Mouse (Mus musculus): ENCODE measurements at regions not wholly inside any gene's neighbourhood (a gene's known extent, or its start where the extent isn't known, plus 50 kb on each side); places are given as distances from the start of the nearest gene placed in this dataset.
A peak's percentile ranks its signal among the peaks of the same experiment; 100 is the strongest.
"Not testable (repeated sequence)": the region's sequence is repeated elsewhere in the genome, so short reads cannot be mapped to it uniquely, and the experiment has no call there.

DNA sequence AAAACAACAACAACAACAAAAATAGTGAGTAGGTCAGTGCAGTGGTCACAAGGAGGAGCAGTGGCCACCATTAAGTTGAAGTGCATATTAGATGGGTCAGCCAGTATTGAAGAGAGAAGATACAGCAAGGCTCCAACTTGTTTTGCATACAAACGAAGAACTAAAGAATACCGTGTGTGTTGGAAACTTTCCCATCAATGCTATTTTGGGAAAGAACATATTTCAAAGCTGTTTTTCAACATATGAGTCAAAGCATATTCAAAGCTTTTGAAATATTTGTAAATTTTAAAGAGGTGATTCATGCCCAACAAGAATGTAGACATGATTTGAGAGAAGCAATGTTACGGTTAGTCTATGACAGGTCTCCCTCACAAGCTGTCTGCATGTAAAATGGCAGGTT lies 157.9 kb upstream of the Fer start:
- no peak for DNase-seq (ENCODE audit: low read depth)

DNA sequence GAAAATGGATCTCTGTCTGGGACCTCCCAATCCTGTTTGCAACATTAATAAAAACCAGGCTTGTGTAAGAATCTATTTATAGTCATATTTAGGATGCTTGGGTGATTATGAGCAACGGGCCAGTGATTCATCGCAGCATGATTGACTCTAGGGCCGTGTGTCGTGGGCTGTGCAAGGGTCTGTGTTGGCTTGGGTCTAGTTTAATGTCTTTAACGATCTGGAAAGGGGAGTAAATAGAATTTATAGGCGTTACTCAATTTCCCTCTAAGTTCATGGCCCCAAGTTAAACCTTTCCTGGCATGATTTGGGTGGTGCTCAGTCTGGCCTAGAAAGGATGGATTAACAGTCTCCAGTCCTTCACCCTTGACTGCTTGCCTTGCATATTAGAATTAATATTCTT lies 149.9 kb upstream of the Fer start:
- peak; percentile 64 for DNase-seq (ENCODE audit: low read depth)

DNA sequence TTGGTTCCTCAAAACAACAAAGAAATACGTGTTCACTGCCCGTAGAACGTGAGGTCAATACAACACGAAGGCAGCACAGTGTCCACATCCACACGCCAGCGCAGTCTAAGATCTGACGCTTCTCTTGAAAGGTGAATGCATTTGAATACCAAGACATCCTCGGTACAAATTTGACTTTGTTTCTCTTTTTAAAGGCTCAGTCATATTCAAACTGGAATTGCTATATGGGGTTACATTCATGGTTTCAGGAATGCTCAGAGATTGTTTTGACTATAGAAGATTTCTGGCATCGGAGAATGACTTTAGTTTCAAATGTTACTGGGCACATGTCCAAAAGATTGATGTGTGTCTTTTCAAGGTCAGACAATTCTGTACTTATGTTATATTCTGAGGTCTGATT lies 147.2 kb upstream of the Fer start:
- DNase-seq (ENCODE audit: low read depth): no peak

DNA sequence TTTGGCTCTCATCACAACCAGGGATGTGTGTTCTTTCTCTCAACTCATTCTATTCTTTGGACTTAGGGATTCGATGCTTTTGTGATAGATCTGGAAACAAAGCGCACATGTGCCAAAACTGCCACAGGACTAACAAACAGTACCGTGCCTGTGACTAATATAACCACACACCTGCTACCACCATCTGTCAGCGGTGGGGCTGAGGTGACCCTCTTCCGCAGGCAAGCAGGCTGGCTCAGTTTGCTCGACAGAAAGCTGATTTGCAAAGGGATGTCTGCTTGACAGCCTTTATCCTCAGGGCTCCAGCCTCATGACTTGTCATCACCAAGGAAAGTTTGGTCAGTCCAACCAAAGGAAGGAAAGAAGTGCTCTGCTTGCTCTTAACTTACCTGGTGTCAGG lies 146.7 kb upstream of the Fer start:
- no peak for DNase-seq (ENCODE audit: low read depth)

DNA sequence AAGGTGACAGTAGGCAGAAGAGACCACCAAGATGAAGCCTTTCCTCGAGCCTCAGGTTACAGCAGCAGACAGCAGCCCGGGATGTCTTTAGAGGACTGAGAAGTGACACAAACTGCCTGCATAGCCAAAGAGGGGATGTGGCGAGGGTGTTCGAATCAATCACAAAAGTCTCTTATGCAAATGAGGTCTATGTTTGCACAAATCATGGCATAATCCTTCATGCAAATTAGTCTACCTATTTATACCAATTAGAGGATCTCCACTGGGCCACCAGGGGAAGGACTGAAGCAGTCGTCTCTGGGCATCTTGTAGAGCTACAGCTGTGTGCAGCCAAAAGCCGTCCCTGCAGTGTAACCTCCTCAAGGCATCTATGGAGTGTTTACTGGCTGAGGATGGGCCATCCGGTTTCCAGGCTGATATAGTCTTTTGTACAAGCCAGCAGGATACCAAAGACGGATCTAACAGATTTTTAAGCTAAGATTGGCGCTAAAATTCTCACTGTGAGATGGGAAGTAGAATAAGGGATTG lies 145.7 kb upstream of the Fer start:
- no peak for DNase-seq (ENCODE audit: low read depth)

DNA sequence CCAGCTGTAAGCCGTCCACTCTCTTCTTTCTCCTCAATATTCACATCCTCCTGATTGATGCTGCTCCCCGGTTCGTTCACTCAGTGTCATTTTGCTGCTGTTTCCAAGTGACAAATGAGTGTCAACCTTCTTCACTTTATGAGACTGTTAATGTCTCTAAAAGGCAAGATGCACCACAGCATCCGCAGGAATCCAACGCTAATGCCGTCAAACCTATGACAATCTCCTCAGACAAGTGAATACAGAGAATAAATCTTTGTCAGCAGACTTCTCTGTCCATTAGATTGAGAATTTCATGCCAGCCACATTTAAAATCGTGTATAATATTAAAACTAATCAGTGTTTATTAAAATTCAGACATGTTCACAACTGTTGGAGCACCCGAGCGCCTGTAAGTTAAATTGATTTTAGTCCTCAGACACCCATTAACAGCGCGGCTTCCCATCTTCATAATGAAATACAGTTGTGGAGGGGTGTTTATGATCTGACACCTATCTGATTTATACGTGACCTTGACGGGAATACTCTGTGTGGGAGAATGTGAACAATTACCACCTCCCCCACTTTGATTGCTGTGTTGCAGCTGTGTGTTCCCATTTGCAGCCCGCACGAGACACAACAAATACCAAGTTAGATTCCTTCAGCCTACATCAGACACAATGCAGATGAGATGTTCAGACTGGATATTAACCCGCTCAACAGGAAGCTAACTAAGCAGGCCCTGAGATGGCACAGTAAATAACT lies 143.7 kb upstream of the Fer start:
- DNase-seq (ENCODE audit: low read depth): no peak

DNA sequence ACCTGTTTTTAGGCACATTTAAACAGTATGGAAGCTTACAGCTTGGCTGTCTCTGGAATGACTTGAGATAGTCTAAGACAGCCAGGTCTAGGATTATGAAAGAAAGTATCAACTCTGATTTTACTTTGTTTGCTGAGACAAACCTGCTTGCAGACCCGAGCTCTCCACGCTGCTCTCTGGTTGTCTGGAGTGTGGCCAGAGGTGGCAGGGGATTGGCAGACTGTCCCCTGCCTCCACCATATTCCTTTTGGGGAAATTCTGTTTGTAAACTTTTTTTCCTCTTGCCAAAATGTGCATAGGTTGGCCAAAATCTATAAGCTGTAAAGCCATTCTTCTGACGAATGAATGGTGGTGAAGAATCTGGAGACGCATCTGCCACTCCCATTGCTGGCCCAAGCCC lies 143.1 kb upstream of the Fer start:
- no peak for DNase-seq (ENCODE audit: low read depth)

DNA sequence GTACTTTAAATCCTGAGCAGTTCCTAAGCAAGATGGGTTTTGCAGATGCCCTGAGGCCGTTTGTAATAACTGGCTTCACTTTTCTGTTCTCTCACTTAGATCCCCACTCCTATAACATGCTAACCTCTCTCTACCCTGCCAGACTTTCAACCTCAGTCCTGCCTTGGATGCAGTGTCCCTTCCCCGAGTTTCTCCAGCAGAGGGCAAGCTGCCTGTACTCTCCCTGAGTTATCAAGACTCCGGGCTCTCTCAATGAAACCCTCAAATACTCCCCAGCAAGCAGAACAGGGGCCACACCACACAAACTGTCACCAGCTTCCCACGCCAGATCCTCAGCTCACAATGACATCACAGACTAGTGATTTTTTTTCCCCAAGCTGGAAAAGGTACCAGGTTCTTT lies 142.0 kb upstream of the Fer start:
- DNase-seq (ENCODE audit: low read depth): no peak

DNA sequence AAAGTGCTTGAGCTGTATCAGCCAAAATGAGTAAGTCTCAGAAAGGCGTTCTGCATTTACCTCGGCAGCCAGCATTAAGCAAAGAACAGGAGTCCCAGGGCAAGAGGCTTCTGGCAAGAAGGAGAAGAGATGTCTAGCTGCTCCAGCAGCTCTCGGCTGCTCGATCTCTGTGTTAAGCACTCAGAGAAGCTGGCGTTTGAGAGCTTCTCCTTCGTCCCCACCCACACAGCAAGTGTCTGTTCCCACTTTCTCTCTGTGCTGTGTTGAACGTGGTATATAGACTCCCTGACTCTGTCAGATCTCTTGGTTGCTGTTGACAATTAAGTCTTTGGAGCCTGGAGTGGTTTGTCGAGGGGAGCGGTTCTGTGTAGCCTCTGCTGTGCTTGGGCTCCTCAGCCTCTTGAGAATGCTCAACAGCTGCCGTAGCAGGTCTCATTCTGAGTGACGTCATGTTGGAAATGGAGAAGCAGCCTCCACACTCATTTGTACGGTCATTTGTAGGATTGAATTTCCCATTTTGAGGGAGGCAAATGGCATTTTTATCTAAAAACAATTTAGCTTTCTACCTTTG lies 140.3 kb upstream of the Fer start:
- no peak for DNase-seq (ENCODE audit: low read depth)

DNA sequence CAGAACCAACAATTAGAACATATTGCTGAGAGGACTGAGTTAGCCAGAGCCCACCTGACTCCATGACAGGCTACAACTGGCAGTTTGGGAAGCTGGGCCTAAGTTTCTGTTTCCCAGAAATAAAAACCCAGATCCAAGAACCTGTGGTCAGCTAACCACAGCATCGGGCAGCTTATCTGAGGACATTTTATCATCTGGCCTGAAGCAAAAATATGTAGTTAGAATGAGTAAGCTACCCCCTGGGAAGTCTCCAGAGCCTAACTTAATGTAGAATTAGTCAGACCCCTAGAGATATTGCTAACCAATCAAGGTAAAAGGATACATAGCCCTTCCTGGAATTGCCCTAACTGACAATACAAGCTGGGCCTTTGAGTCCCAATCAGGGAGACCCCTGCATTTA lies 124.7 kb upstream of the Fer start:
- peak; percentile 48 for DNase-seq (ENCODE audit: low read depth)

DNA sequence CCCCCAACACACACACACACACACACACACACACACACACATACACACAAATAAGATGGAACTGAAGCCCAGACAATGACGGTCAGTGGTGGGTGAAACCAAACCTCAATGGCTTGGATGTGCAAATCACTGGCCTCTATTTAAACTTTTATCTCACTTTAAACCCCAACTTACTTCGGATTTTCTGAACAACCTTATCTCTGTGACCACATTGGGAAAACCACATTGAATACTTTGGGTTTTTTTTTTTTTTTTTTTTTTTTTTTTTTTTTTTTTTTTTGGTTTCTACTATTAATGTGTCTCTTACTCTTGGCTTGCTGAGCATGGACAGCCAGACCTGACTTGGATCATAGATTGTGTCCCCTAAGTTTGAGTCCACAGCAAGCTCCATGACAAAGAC lies 123.2 kb upstream of the Fer start:
- no peak for DNase-seq (ENCODE audit: low read depth)

DNA sequence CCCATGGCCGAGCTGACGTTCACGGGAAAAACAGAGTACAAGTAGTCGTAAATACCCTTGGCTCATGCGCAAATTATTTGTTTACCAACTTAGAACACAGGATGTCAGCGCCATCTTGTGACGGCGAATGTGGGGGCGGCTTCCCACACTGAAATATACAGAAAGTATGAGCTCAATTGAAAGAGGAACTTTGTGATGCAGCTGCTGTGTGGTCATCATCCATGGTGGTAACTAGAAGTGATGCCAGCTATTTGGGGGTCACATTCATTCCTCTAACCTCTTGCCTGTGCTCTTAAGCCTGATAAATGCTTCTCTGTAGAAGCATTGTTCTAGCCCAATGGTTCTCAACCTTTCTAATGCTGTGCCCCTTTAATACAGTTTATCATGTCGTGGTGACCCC lies 113.6 kb upstream of the Fer start:
- DNase-seq (ENCODE audit: low read depth): not testable (repeated sequence)

DNA sequence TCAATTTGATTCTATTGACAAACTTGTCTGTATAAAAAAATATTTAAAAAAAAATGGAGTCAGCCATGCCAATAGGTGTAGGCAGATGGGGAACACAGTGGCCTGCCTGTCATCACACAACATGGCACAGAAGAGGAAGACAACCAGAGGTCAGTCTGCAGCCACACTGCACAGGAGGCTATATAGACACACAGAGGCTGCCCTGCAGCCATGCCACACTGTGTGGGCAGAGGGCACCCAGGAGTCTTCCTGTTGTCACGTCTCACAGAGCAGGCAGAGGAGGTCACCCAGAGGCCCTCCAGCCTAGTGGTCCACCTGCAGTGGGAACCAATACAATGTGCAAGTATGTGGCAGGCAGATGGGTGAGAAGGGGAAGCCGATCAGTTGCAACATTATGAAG lies 108.5 kb upstream of the Fer start:
- DNase-seq (ENCODE audit: low read depth): no peak

DNA sequence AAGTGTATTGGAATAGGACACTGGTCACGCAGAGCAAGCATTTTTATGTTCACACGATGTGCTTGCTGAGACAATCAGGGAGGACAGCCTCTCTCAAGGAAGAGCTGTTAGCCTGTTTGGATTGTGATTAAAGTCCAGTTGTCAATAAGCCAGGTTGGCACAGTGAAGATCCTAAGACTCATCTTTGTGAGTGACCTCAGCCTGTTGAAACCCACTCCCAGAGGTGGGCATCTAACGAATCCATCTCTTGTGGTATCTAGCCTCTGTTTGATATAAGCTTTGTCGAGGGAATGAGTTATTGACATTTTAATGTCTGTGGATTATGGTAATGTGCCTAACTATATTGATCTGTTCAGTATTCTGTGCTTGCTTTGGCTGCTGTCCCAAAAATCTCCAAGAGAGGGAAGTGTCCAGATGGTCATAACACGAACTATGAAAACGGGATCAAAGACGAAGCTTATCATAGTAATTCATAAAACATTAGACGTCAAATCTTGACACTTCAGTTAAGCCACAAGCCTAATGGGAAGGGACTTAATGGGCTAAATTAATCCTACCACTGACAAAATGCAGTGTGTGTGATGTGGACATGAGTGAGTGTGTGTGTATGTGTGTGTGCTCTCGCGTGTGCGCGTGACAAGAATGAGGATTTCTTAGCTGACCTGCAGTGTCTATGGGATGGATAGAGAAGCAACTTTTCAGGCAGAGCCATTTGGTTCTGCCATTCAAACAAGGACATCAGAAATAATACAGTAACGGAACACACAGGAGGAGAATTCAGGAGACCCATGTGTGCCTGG lies 104.8 kb upstream of the Fer start:
- no peak for DNase-seq (ENCODE audit: low read depth)

DNA sequence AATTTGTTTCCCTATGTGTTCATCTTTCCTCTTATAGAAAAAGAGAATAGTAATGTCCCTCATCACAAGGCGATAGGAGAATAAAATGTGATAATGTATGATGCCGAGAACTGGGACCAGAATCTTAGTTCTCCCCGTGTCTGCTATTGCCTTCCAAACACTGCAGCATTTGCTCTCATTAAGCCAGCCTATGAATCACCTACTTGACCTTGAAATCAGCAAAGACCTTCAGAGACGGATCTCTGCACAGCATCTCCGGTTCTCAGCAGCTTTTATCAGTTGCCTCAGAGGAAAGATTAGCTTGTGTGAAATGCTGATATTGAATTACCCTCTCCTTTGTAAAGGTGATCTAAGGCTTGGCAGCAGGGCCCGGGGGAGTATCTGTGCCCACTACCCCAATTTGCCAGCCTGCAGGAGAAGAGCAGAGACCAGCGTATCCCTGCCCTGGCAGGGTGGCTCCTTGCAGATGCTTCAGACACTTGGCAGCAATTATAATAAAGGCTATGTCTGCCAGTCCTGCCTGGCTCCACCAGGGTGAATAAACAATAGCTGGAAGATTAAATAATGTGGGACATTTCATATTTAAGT lies 104.0 kb upstream of the Fer start:
- DNase-seq (ENCODE audit: low read depth): no peak

DNA sequence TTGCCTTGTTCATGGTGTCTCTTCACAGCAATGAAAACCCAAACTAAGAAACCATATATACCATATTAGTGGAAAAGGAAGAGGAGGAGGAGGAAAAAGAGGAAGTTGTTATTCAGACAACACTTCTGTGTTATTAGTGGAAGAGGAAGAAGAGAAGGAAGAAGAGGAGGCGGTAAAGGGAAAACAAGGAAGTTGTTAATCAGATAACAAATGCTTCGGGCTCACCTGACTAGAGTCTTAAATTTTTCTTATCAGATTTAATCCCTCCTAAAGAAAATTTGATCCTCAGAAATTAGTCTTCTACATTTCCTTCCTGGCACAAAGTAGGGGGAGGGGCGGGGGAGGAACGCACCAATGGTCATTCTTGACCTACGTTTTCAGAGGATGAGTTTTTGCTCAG lies 101.8 kb upstream of the Fer start:
- DNase-seq (ENCODE audit: low read depth): no peak

DNA sequence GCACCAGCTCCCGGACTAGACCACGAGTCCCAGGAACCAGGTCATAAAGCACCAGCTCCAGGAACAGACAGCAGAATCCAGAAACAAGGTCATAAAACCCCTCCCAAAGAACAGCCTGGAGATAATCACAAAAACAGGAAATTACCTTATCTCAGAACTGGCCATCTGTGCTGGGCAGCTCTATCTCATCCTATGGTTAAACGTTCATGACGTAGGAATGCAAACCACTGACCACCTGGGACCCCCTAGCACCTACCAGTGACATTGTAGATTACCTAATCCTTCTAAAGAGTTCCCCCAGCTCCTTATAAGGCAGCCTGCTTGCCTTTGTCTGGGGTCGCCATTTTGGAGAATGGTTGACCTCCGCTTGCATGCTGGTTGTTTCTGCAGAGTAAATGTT lies 91.8 kb upstream of the Fer start:
- no peak for DNase-seq (ENCODE audit: low read depth)

DNA sequence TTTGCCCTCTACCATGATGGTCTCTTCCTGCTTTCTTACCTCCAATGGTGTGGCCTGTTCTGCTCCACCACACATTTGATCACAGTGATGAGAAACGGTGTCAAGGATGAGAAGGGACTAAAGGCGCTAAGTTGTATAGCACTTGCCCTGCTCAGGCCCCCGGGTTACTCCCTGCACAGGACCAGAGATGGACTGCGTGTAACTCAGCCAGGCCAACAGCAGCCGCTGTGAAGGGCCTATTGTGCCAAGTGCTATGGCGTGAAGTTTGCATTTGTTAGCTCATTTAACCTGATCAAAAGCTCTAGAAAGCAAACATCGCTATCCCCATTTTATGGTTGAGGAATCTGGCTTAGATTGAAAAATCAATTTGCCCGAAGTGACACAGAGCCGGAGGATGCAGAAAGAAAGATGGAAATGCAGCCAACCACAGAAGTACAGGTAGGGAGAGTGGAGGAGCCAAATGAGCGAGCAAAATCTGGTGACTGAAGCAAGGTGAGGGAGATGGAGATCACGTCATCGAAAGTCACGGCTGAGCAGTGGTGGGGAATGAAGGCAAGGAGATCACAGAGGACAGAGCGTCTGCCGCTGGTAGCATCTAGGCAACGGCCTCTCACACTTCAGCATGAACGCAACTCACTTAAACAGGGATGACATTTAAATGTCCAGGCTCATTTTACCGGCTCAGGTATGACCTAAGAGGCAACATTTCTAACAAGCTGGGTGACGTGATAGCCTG lies 78.3 kb upstream of the Fer start:
- DNase-seq (ENCODE audit: low read depth): no peak

DNA sequence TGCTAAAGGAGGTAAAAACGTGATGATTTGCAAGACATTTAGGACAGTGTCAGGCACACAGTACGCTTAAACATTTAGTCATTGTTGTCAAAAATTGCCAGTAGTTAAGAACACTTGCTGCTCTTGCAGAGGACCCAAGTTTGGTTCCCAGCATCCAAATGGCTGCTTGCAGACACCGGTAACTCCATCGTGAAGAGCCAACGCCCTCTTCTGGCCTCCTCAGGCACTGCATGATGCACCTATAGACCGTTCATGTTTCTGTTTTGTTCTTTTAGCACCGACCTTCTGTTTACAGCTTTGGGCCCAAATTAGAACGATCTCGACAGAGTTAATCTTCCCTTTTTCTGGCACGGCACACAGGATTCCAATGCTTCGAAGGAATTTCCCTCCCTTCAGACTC lies 76.4 kb upstream of the Fer start:
- no peak for DNase-seq (ENCODE audit: low read depth)

DNA sequence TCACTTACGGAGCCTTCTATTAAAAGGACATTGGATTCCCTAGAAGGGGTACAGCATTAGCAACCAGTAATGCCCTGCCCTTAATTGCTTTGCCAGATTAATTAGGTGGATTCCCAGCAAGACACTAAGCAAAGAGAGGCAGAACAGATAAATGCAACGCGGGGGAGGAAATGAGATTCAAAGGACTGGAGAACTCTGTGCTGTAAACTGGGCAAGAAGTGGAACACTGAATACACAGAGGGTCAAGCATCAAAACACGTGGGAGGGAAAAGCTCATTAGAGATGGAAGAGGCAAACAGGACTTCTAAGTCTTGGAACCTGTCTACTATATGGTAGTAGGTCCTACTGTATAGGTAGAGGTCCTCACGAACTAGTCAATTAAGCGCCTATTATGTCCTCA lies 68.5 kb upstream of the Fer start:
- DNase-seq (ENCODE audit: low read depth): no peak

DNA sequence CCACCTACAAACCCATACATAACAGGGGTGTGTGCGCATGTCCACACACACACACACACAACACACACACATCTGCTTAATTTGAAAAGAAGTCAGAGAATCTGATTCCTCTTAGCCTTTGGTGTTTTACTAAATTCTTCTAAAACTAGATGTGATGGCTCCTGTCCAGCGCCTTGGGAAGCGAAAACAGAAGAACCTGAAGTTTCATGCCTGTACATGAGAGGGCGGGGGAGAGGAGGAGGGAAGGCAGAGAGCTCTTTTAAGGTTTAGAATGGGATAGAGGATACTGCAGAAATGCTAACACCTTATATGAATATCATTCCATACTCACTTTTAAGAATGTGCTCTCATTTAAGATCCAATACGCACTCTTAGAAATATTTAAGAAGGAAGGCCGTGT lies 64.5 kb upstream of the Fer start:
- DNase-seq (ENCODE audit: low read depth): no peak

DNA sequence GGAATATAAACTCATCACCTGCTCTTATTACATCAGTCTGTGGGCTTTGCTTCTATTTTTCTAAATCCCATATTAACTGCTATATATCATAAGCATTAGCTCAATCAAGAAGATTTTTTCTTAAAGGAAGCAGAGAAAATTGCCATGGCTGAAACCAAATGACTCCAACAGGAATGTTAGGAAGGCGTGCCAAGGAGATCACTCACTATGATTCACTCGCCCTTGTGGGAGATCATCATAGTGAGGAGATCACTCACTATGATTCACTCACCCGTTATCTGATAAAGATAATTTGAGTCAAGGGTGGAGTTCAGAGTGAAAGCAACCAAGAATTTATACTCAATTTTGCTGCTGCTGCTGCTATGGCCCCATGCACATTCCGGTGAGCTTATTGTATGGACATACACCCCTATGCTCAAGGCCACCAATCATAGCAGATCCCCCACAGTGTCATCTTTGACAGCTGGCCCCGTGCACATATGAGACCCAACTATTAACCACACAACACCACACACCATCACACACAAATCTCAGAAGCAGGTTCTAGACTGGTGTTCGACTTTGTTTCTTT lies 63.8 kb upstream of the Fer start:
- peak; percentile 57 for DNase-seq (ENCODE audit: low read depth)

Data from fibroblast of lung, adult 2 months (primary cell).